Mouse (Mus musculus) E14TG2a.4 (cell line): ENCODE measurements around the gene Unc5c.

Experiments used
- CTCF ChIP-seq: conservative IDR thresholded peaks from 2 replicates; pipeline ENCODE4 v1.5.1; 2014; ENCODE audit warnings: low read length
- NANOG ChIP-seq: IDR thresholded peaks from 2 replicates; pipeline ENCODE4 v1.6.1; 2014; ENCODE audit warnings: borderline replicate concordance, low read length, mixed read lengths
- POU5F1 ChIP-seq: IDR thresholded peaks from 2 replicates; pipeline ENCODE4 v1.6.1; 2014; ENCODE audit warnings: low read length, borderline replicate concordance

- no peak for TF ChIP-seq CTCF
- TF ChIP-seq NANOG: no peak
- no peak for TF ChIP-seq POU5F1
Measured at GRCm38 (mm10) chr3:141475919-141476318, 10.9 kb downstream of the Unc5c start.
